Mouse (Mus musculus) layer of hippocampus, postnatal 36 days (tissue): ENCODE results near the gene Tbc1d9. TPM values are rescaled to one million over a fixed set of nuclear protein-coding genes. Genes with fewer than 3 reads are reported as not detected.

Experiments
- total RNA-seq, 2 experiments: library from RNA; stranded (reverse); gene quantifications; 2 replicates each; pipeline ENCODE4 v1.2.3; 2021

Gene Tbc1d9
- total RNA-seq, 2 experiments from 2014 or later = 65.0 to 65.7 TPM

Other genes with a start within 250 kb of the Tbc1d9 start
- gene Gm10645, start 818 bp downstream of the Tbc1d9 start, total RNA-seq = under 1 TPM; 0.75 to 0.83 TPM
- not detected for gene Ucp1, start 125.0 kb downstream of the Tbc1d9 start, total RNA-seq
- gene Elmod2, start 167.1 kb downstream of the Tbc1d9 start, total RNA-seq = 10 to 100 TPM; 14.6 to 15.6 TPM
- gene Mgat4d, start 183.1 kb downstream of the Tbc1d9 start, total RNA-seq = not detected
- 1 to 10 TPM; 8.3 to 9.2 TPM for gene Clgn, start 224.5 kb downstream of the Tbc1d9 start, total RNA-seq